Mouse (Mus musculus): ENCODE measurements around the gene Hoxb9.

GRCm38 (mm10) chr11:96324965-96325364 is 53.7 kb downstream of the Hoxb9 start:
- TF ChIP-seq POLR2A (IDR thresholded peaks at IDR 0.05; ENCODE audit: insufficient read depth, low read depth, low read length): no peak
- TF ChIP-seq CTCF (IDR thresholded peaks at IDR 0.05; ENCODE audit: insufficient read depth, low read depth, low read length): no peak
